Mouse (Mus musculus) intestine, embryonic 15.5 days (tissue): ENCODE results near the gene 1700009N14Rik. TPM values are rescaled to one million over a fixed set of nuclear protein-coding genes. Genes with fewer than 3 reads are reported as not detected.

ENCODE experiments used
- ATAC-seq: fragments of 200-750 bp; cut with Nextera tagmentation; 2 replicates; pipeline ENCODE4 v1.8.0; 2017; ENCODE audit warnings: moderate TSS enrichment, moderate library complexity
- H3K27ac ChIP-seq: fragments of 300-500 bp; sonication (generic); 2 replicates; pipeline ENCODE4 v1.5.1; 2015; ENCODE audit warnings: mild to moderate bottlenecking, inconsistent platforms
- H3K27me3 ChIP-seq: fragments of 300-500 bp; sonication (generic); replicated peaks from 2 replicates; pipeline ENCODE4 v1.6.1; 2015; ENCODE audit warnings: inconsistent platforms
- H3K36me3 ChIP-seq: fragments of 300-500 bp; sonication (generic); 2 replicates; pipeline ENCODE4 v1.6.1; 2015; ENCODE audit warnings: inconsistent platforms
- H3K4me1 ChIP-seq: fragments of 300-500 bp; sonication (generic); replicated peaks from 2 replicates; pipeline ENCODE4 v1.6.1; 2015; ENCODE audit warnings: inconsistent platforms
- H3K4me2 ChIP-seq: fragments of 300-500 bp; sonication (generic); replicated peaks from 2 replicates; pipeline ENCODE4 v1.6.1; 2015; ENCODE audit warnings: mild to moderate bottlenecking, inconsistent platforms
- H3K4me3 ChIP-seq: fragments of 300-500 bp; sonication (generic); replicated peaks from 2 replicates; pipeline ENCODE4 v1.5.1; 2015; ENCODE audit warnings: inconsistent platforms
- H3K9ac ChIP-seq: fragments of 300-500 bp; sonication (generic); 2 replicates; pipeline ENCODE4 v1.6.1; 2015; ENCODE audit warnings: inconsistent platforms
- H3K9me3 ChIP-seq: fragments of 300-500 bp; sonication (generic); 2 replicates; pipeline ENCODE4 v1.6.1; 2016; ENCODE audit warnings: inconsistent platforms
- WGBS: fragments of 180-500 bp; shearing (Covaris S2); methylation state at CpG from one replicate; pipeline ENCODE4 v1.1.7; 2015; 5-methylcytosine and 5-hydroxymethylcytosine counted together
- polyA plus RNA-seq: library from polyadenylated mRNA; unstranded; fragments of >200 nt; fragmentation: Nextera tagmentation; extraction: Ambion mirVana; gene quantifications from 2 replicates; pipeline ENCODE4 v1.2.1, GENCODE M21; 2015

1700009N14Rik gene
- 0.29 TPM in 1 of 2 replicates, not detected in the other for polyA plus RNA-seq

DNA sequence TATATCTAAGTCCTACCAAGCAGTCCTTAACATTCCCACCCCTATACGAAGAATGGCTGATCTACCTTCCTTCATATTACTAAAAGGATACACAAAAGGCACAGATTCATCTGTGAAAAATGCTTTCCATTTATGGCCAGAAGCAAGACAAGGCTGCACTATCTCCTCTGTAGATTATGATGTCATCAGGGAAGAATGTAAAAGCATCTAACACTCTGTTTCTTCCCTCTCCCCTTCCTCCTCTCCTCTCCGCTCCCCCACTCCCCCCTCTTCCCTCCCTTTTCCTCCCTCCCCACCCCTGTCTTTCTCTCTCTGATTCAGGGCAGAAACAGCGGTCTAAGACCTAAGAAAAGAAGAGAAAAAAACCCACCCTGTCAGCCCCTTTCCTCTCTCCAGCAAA lies at the start of gene 1700009N14Rik:
TSS of gene 1700009N14Rik (plus strand) at position 227 of the 400 bp plus-strand sequence.
- Histone ChIP-seq H3K27ac (no peak within 1 kb of the TSS), H3K4me2 (no peak within 1 kb of the TSS), H3K9ac (no peak within 1 kb of the TSS), H3K4me3 (no peak within 1 kb of the TSS), H3K4me1 (no peaks in the 10 kb centered on the region), H3K27me3 (no peaks in the 10 kb centered on the region), H3K36me3 (no peaks in the 10 kb centered on the region), H3K9me3 (no peaks in the 10 kb centered on the region)
- no peak for ATAC-seq
- 47% methylated on average over 3 of the region's 3 CpGs for WGBS

DNA sequence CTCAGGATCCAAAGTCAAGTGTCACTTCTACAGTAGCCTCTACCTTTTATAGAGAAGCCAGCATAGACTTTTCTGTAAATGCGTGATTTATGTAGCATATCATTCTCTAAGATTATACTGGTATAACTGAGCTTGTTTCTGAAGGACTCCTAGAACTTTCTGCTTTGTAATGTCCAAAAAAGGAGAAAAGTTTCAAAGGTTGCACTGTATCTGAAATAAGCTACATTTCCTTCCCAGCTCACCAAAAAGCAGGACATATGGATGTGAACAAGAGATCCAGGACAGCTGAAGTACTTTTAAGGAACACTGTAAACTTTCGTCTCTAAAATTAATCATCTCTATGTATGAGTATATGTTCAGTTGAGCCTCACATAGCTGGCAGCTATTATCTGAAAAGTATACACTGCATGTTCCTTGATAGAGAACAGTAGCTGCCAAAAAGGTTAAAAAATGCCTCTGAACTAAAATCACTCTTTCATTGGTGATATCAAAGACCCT lies 12.2 kb upstream of the 1700009N14Rik start:
- no peak for ATAC-seq
- no peak overlapping the region for H3K9ac ChIP-seq
- no peaks in the 10 kb centered on the region for H3K27me3 ChIP-seq
- no peak overlapping the region for H3K4me2 ChIP-seq
- WGBS: 72% methylated on average over 2 of the region's 2 CpGs
- H3K27ac ChIP-seq: no peak overlapping the region
- no peaks in the 10 kb centered on the region for H3K36me3 ChIP-seq
- H3K4me3 ChIP-seq: no peak overlapping the region
- H3K4me1 ChIP-seq: no peaks in the 10 kb centered on the region
- H3K9me3 ChIP-seq: no peaks in the 10 kb centered on the region

DNA sequence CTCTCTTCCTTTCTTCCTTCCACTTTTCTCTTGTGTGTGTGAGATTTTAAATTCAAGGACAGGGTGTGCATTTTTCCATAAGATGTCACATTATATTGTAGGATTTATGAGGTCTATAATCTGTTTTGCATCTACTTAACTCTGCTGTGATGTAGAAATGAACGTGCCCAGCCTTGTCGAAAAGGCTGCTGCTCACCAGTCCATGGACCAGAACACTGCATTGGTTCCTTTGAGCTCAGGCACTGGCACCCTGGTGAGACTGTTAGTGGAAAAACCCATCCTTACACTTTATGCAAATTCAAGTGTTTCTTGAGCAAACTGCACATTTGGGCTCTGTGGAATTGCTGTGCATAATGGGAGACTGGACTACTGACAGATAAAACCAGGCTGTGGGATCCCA lies 24.2 kb downstream of the 1700009N14Rik start:
- ATAC-seq: no peak

DNA sequence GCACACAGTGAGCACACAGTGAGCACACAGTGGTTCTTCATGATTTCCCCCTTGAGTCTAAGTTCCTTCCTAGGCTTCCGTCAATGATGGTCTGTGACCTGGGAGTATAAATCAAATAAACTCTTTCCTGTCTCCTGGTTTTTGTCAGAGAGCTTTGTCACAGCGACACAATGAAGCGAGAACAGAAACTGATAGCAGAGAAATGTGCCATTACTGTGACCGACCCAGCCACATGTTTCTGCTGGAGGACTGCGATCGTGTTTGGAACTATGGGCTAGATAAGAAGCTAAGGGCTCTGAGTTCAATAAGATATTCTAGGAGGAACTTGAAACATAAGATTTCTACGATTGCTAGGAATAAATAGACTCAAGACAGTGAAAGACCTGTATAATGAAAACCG lies 36.3 kb downstream of the 1700009N14Rik start:
- H3K4me1 ChIP-seq: no peaks in the 10 kb centered on the region
- H3K27ac ChIP-seq: no peak overlapping the region
- no peaks in the 10 kb centered on the region for H3K36me3 ChIP-seq
- WGBS: 63% methylated on average over 8 of the region's 8 CpGs
- no peak overlapping the region for H3K4me2 ChIP-seq
- no peaks in the 10 kb centered on the region for H3K9me3 ChIP-seq
- no peaks in the 10 kb centered on the region for H3K27me3 ChIP-seq
- no peak overlapping the region for H3K4me3 ChIP-seq
- ATAC-seq: no peak
- H3K9ac ChIP-seq: no peak overlapping the region

More for the DNA sequence above, 24.2 kb downstream of the 1700009N14Rik start:
- Histone ChIP-seq H3K9ac (no peak overlapping the region), H3K9me3 (no peaks in the 10 kb centered on the region), H3K27ac (no peak overlapping the region), H3K36me3 (no peaks in the 10 kb centered on the region), H3K4me3 (no peak overlapping the region), H3K4me2 (no peak overlapping the region), H3K4me1 (no peaks in the 10 kb centered on the region), H3K27me3 (no peaks in the 10 kb centered on the region)
- WGBS: 82% methylated on average over 2 of the region's 2 CpGs

DNA sequence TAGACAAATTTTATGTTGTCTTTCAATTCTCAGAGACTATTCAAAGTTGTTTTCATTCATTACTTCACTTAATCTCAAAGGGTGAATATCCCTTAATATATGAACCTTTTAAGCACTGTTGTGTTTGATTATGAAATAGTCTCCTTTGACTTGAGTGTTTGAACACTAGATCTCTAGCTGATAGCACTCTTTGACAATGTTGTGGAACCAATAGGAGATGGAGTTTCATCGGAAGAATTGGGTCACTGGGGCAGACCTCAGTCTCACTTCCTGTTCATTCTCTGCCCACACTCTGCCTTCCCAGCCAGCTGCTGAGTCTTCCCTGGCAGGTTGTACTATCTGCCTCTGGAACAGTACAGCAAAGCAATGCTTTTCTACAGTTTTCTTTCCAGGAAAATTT lies 43.5 kb downstream of the 1700009N14Rik start:
- Histone ChIP-seq H3K4me1 (no peaks in the 10 kb centered on the region), H3K4me2 (no peak overlapping the region), H3K9ac (no peak overlapping the region), H3K4me3 (no peak overlapping the region), H3K9me3 (no peaks in the 10 kb centered on the region), H3K27ac (no peak overlapping the region), H3K27me3 (no peaks in the 10 kb centered on the region), H3K36me3 (no peaks in the 10 kb centered on the region)
- 53% methylated on average over 1 of the region's 1 CpGs for WGBS
- no peak for ATAC-seq

DNA sequence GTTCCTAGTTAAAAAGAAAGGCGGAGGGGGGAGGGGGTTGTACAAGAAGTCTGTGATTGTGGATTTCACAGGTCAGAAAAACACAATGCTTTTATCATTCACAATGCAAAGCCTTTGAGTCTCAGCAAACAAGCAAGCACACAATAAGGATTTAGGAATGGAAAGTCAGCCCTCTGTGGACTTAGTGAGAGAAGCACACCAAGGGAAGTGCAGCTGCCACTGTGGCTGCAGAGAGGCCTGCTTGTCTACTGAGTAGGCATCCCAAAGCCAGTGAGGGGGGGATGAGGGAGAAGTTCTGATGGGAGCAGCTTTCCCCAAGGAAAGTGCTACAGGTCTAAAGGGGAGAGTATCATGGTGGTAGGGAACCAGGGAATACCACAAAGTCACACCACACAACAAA lies 45.8 kb downstream of the 1700009N14Rik start:
- Histone ChIP-seq H3K36me3 (no peaks in the 10 kb centered on the region), H3K4me1 (no peaks in the 10 kb centered on the region), H3K4me2 (no peak overlapping the region), H3K27me3 (no peaks in the 10 kb centered on the region), H3K27ac (no peak overlapping the region), H3K9me3 (no peaks in the 10 kb centered on the region), H3K4me3 (no peak overlapping the region), H3K9ac (no peak overlapping the region)
- WGBS: 67% methylated on average over 1 of the region's 1 CpGs
- no peak for ATAC-seq
